27 mouse cellular contexts compared by ENCODE assay signal in the genomic region with DNA sequence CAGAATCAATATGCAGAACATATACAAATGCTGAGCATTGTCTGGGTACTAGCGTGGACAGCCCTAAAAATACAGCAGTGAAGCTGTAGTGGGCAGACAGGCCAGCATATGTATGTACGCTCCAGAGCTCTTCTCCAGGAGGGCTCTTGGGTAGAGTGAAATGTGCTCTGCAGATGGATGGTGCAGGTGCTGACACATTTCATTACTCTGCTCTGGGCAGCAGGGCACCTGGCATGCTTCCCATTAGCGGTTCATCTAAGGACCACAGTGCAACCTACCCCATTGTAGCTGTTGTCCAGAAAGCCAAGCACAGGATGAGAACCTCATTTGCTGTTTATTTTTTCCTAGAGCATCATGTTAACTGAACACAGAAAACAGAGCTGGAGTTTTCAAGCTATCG.
DNase-seq lines count a peak whose midpoint lies in the region; ATAC-seq and TF ChIP-seq lines count a peak whose summit lies in the region.
"Had no signal": no experiment of that assay in that cellular context is flagged by ENCODE, and none has a peak within 500 bp of the region (broad histone marks: within the 10 kb centered on the region; RNA-seq: fewer than 3 reads in every experiment).

No protein-coding gene starts in this region.

- no peak overlapping the region for H3K4me2 ChIP-seq in midbrain, postnatal 0 days (ENCODE audit: low read depth, low read length, poor library complexity, severe bottlenecking)
- no peak overlapping the region for H3K4me2 ChIP-seq in midbrain, embryonic 14.5 days (ENCODE audit: low read length)
- H3K4me2 ChIP-seq in kidney, embryonic 16.5 days (replicated peaks; ENCODE audit: low read depth, low read length): no peak overlapping the region
- H3K4me2 ChIP-seq: embryonic facial prominence, embryonic 15.5 days; forebrain, embryonic 15.5 days; heart, embryonic 12.5 days; hindbrain, embryonic 13.5 days; limb, embryonic 15.5 days; lung, embryonic 14.5 days had no signal

- H3K27me3 ChIP-seq in midbrain, postnatal 0 days (ENCODE audit: insufficient read depth, low read length): no peaks in the 10 kb centered on the region
- H3K27me3 ChIP-seq in midbrain, embryonic 14.5 days (ENCODE audit: control insufficient read depth, insufficient read depth, low read length): no peaks in the 10 kb centered on the region
- H3K27me3 ChIP-seq in kidney, embryonic 16.5 days (ENCODE audit: insufficient read depth, low read length): no peaks in the 10 kb centered on the region
- H3K27me3 ChIP-seq: embryonic facial prominence, embryonic 15.5 days; forebrain, embryonic 15.5 days; heart, embryonic 12.5 days; hindbrain, embryonic 13.5 days; limb, embryonic 15.5 days had no signal

- no peaks in the 10 kb centered on the region for H3K9me3 ChIP-seq in midbrain, postnatal 0 days (ENCODE audit: low read length)
- no peaks in the 10 kb centered on the region for H3K9me3 ChIP-seq in midbrain, embryonic 14.5 days (ENCODE audit: control insufficient read depth, low read length)
- H3K9me3 ChIP-seq in kidney, embryonic 16.5 days (ENCODE audit: low read length): no peaks in the 10 kb centered on the region
- H3K9me3 ChIP-seq: embryonic facial prominence, embryonic 15.5 days; forebrain, embryonic 15.5 days; heart, embryonic 12.5 days; hindbrain, embryonic 13.5 days; limb, embryonic 15.5 days had no signal

- H3K9ac ChIP-seq in midbrain, postnatal 0 days (replicated peaks; ENCODE audit: low read length, poor library complexity, severe bottlenecking): no peak overlapping the region
- no peak overlapping the region for H3K9ac ChIP-seq in midbrain, embryonic 14.5 days (replicated peaks; ENCODE audit: low read length)
- no peak overlapping the region for H3K9ac ChIP-seq in kidney, embryonic 16.5 days (replicated peaks; ENCODE audit: low read length)
- H3K9ac ChIP-seq: embryonic facial prominence, embryonic 15.5 days; forebrain, embryonic 15.5 days; heart, embryonic 12.5 days; hindbrain, embryonic 13.5 days; limb, embryonic 15.5 days; liver, embryonic 14.5 days; lung, embryonic 14.5 days had no signal

- no peak overlapping the region for H3K27ac ChIP-seq in midbrain, postnatal 0 days (ENCODE audit: low read depth, low read length)
- no peak overlapping the region for H3K27ac ChIP-seq in midbrain, embryonic 14.5 days (replicated peaks; ENCODE audit: low read depth, low read length)
- no peak overlapping the region for H3K27ac ChIP-seq in kidney, embryonic 16.5 days (ENCODE audit: low read length)
- H3K27ac ChIP-seq: embryonic facial prominence, embryonic 15.5 days; forebrain, embryonic 15.5 days; hindbrain, embryonic 13.5 days; layer of hippocampus, adult 2 months; limb, embryonic 15.5 days; liver, embryonic 14.5 days; stomach, postnatal 0 days had no signal

- no peak overlapping the region for H3K4me3 ChIP-seq in midbrain, postnatal 0 days (ENCODE audit: low read depth, low read length)
- no peak overlapping the region for H3K4me3 ChIP-seq in midbrain, embryonic 14.5 days (replicated peaks; ENCODE audit: low read depth, low read length)
- H3K4me3 ChIP-seq in kidney, embryonic 16.5 days (ENCODE audit: low read length): no peak overlapping the region
- H3K4me3 ChIP-seq: embryonic facial prominence, embryonic 15.5 days; forebrain, embryonic 15.5 days; heart, embryonic 12.5 days; hindbrain, embryonic 13.5 days; layer of hippocampus, adult 2 months; limb, embryonic 15.5 days had no signal

- TF ChIP-seq CTCF in midbrain, postnatal 0 days (IDR thresholded peaks at IDR 0.05): no peak

- peak; percentile 12 for DNase-seq in adrenal gland, postnatal 25 days
- no peak for DNase-seq in adrenal gland, adult 8-10 months
- peak; percentile 56 for DNase-seq in midbrain, postnatal 0 days (ENCODE audit: low spot score)
- no peak for DNase-seq in midbrain, embryonic 14.5 days
- peak; percentile 97 for DNase-seq in cerebellum, postnatal 10 days
- DNase-seq in right cerebral cortex, postnatal 36 days (ENCODE audit: low spot score in 2 of 2): no peak
- DNase-seq in left cerebral cortex, adult 8-10 months (ENCODE audit: low spot score in 2 of 2): no peak
- DNase-seq: adrenal gland, postnatal 10 days; gastrocnemius, postnatal 25 days; heart, adult 18-20 months; heart, postnatal 10 days; kidney, adult 8-10 months; kidney, postnatal 14 days; lung, embryonic 14.5 days; lung, postnatal 36 days; right cerebral cortex, adult 18-20 months had no signal

- H3K4me1 ChIP-seq in midbrain, postnatal 0 days (ENCODE audit: insufficient read depth, low read length): no peaks in the 10 kb centered on the region
- no peaks in the 10 kb centered on the region for H3K4me1 ChIP-seq in midbrain, embryonic 14.5 days (ENCODE audit: control insufficient read depth, insufficient read depth, low read length)
- no peaks in the 10 kb centered on the region for H3K4me1 ChIP-seq in kidney, embryonic 16.5 days (ENCODE audit: insufficient read depth, low read length)
- H3K4me1 ChIP-seq: embryonic facial prominence, embryonic 15.5 days; forebrain, embryonic 15.5 days; heart, embryonic 12.5 days; hindbrain, embryonic 13.5 days; limb, embryonic 15.5 days had no signal

- no peak for ATAC-seq in midbrain, postnatal 0 days (ENCODE audit: low FRiP score)
- ATAC-seq in midbrain, embryonic 14.5 days (ENCODE audit: low FRiP score, low TSS enrichment): no peak
- no peak for ATAC-seq in kidney, embryonic 16.5 days (ENCODE audit: low FRiP score, low TSS enrichment)
- ATAC-seq: activated CD4-positive, CD25-positive, alpha-beta regulatory T cell, adult 4 months; forebrain, embryonic 15.5 days; midbrain, embryonic 16.5 days had no signal

- 89% methylated on average over 4 of the region's 4 CpGs for WGBS in midbrain, postnatal 0 days
- 87% methylated on average over 4 of the region's 4 CpGs for WGBS in midbrain, embryonic 14.5 days
- 85% methylated on average over 4 of the region's 4 CpGs for WGBS in kidney, embryonic 16.5 days

- no peaks in the 10 kb centered on the region for H3K36me3 ChIP-seq in midbrain, postnatal 0 days (ENCODE audit: insufficient read depth, low read length)
- H3K36me3 ChIP-seq in midbrain, embryonic 14.5 days (ENCODE audit: control insufficient read depth, insufficient read depth, low read length): no peaks in the 10 kb centered on the region
- no peaks in the 10 kb centered on the region for H3K36me3 ChIP-seq in kidney, embryonic 16.5 days (ENCODE audit: insufficient read depth, low read length)
- H3K36me3 ChIP-seq: embryonic facial prominence, embryonic 15.5 days; forebrain, embryonic 15.5 days; heart, embryonic 12.5 days; hindbrain, embryonic 13.5 days; limb, embryonic 15.5 days had no signal

Comparison
In these comparisons a context has a peak if more than half of its experiments do, and no peak if none do; other contexts are left out.
1. DNase-seq: peak in adrenal gland, postnatal 25 days (single experiment), midbrain, postnatal 0 days (single experiment) and cerebellum, postnatal 10 days (2 of 2); none in adrenal gland, adult 8-10 months (single experiment), midbrain, embryonic 14.5 days (single experiment), right cerebral cortex, postnatal 36 days (0 of 2) and left cerebral cortex, adult 8-10 months (0 of 2).